Mouse (Mus musculus) G1E (cell line): ENCODE measurements around the gene Far1.

ENCODE experiments used
- CTCF ChIP-seq: IDR thresholded peaks from 2 replicates; pipeline ENCODE4 v1.5.1; 2012; ENCODE audit warnings: low read depth, low read length, inconsistent platforms, mixed read lengths
- GATA1 ChIP-seq: IDR thresholded peaks from 2 replicates; pipeline ENCODE4 v1.6.1; 2012; ENCODE audit warnings: borderline replicate concordance, low read length, inconsistent platforms, mixed read lengths
- GATA2 ChIP-seq: IDR thresholded peaks from 2 replicates; pipeline ENCODE4 v1.6.1; 2012; ENCODE audit warnings: low read depth, low read length, inconsistent platforms, borderline replicate concordance
- POLR2AphosphoS5 ChIP-seq: IDR thresholded peaks from 2 replicates; pipeline ENCODE4 v1.6.1; 2012; ENCODE audit warnings: low read depth, low read length, inconsistent platforms; ENCODE audit not compliant: insufficient replicate concordance
- TAL1 ChIP-seq: conservative IDR thresholded peaks from 2 replicates; pipeline ENCODE4 v1.6.1; 2012; ENCODE audit warnings: low read depth, low read length, inconsistent platforms, mixed read lengths

DNA sequence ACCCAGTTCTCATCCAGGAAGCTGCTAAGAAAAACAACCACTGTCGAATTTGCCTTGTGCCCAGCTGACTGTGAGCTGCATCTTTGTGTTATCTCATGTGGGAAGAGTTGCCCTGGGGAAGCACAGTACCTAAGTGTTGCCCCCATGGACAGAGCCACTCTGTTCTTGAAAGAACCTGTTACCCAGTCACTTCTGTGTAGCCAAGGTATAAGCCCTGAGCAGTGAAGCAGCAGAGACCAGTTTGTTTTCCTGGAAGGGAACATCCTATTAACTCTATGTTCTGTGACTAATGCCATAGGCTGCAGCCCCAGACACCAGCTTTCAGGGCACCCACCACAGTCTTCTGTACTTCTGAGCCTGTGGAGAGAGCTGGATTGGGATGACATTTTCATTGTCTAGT is 76.7 kb downstream of the Far1 start:
- TF ChIP-seq GATA1 (no peak), CTCF (no peak), TAL1 (no peak), POLR2AphosphoS5 (no peak), GATA2 (no peak)
